Mouse (Mus musculus): ENCODE measurements around the gene Slfn5. TPM values are rescaled to one million over a fixed set of nuclear protein-coding genes. Genes with fewer than 3 reads are reported as not detected.

The Slfn5 gene
- total RNA-seq, 2 experiments from 2014 or later: 18.9 to 27.1 TPM

Small RNA genes lying within 50 kb of the gene (microRNA-seq; reads per million reads assigned to microRNA genes)
- gene Mir7679 (ENCODE audit: borderline replicate concordance in 2 of 2): 0 reads per million in 2 experiments

Other genes with a start within 250 kb of the Slfn5 start
- gene Cct6b, start 187.0 kb upstream of the Slfn5 start, total RNA-seq (2021): under 1 TPM in 1 of 2 experiments, not detected in 1; 0.15 TPM
- 10 to 100 TPM; 12.6 to 14.5 TPM for gene Zfp830, start 187.0 kb upstream of the Slfn5 start, total RNA-seq (2021)
- 10 to 100 TPM; 15.0 to 17.4 TPM for gene Lig3, start 170.2 kb upstream of the Slfn5 start, total RNA-seq (2021)
- gene Rffl, start 80.1 kb upstream of the Slfn5 start, total RNA-seq (2021): 1 to 10 TPM; 6.0 to 6.3 TPM
- gene Rad51d, start 60.7 kb upstream of the Slfn5 start, total RNA-seq (2021): 1 to 10 TPM; 3.4 to 5.0 TPM
- gene Fndc8, start 59.2 kb upstream of the Slfn5 start, total RNA-seq (2021): not detected
- gene Nle1, start 42.9 kb upstream of the Slfn5 start, total RNA-seq (2021): 10 to 100 TPM; 11.9 to 12.1 TPM
- gene Unc45b, start 40.8 kb upstream of the Slfn5 start, total RNA-seq (2021): 100 to 1,000 TPM; 130 to 163 TPM
- gene Slfn9, start 40.5 kb downstream of the Slfn5 start, total RNA-seq (2021): under 1 TPM; 0.20 to 0.59 TPM
- gene Slfn8, start 69.5 kb downstream of the Slfn5 start, total RNA-seq (2021): under 1 TPM in 1 of 2 experiments, not detected in 1; 0.19 TPM
- gene Slfn2, start 113.8 kb downstream of the Slfn5 start, total RNA-seq (2021): 1 to 10 TPM in 1 of 2 experiments, under 1 TPM in 1; 0.69 to 1.9 TPM
- gene Slfn1, start 165.5 kb downstream of the Slfn5 start, total RNA-seq (2021): not detected
- gene Slfn4, start 223.8 kb downstream of the Slfn5 start, total RNA-seq (2021): under 1 TPM in 1 of 2 experiments, not detected in 1; 0.08 TPM
- 1 to 10 TPM; 1.2 to 1.3 TPM for gene Slfn3, start 240.0 kb downstream of the Slfn5 start, total RNA-seq (2021)

Measured in gastrocnemius, postnatal 25 days (tissue).